Mouse (Mus musculus) heart, postnatal 0 days (tissue): ENCODE results near the gene Cux2.

Source experiments
- CTCF ChIP-seq: IDR thresholded peaks from 2 replicates; pipeline ENCODE4 v1.5.1; 2016; ENCODE audit warnings: antibody characterized with exemption, control low read depth, low read depth
- EP300 ChIP-seq: IDR thresholded peaks from 2 replicates; pipeline ENCODE4 v1.6.1; 2016; ENCODE audit warnings: antibody characterized with exemption, low read depth

DNA sequence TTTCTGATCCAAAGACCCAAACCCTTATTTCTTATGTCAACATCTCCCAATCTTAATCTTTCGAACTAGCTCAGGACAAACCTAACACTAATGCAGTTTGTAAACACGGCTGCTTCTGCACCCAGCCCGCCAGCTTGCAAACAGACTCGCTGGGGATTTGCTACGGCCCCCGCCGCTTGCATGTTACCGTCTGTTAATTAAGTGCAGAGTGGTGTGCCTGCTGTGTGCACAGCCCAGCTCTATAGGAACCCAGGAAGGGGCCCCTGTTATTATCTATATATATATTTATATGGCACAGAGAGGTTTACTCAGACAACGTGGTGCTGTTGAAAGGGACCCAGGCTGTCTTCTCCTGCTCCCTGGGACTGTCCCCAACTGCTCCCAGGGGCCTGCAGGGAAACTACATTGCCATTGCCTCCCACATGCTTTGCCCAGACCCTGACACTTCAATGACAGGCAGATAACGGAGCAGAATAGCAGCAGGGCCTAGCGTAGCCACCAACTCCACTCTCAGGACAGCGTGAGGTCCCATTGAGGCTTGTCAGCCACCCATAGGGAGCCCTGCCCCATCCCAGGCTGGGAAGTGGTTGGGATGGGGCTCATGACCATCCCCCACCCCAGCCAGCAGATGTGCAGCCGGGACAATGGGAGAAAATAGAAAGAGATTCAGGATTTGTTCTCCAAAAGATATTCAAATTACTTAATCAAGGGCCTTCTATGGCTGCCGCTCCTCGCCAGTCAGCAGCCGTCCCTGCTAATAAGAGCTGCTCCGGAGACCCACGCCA, 111.6 kb downstream of the Cux2 start:
- TF ChIP-seq CTCF (no peak), EP300 (no peak)
